Mouse (Mus musculus) ZHBTc4 (cell line): ENCODE measurements at regions not wholly inside any gene's neighbourhood (a gene's known extent, or its start where the extent isn't known, plus 50 kb on each side); places are given as distances from the start of the nearest gene placed in this dataset.

Experiments used
- DNase-seq: peaks from one replicate; pipeline ENCODE4 v3.0.0-alpha.2; 2011; ENCODE audit warnings: low read depth, low spot score

DNA sequence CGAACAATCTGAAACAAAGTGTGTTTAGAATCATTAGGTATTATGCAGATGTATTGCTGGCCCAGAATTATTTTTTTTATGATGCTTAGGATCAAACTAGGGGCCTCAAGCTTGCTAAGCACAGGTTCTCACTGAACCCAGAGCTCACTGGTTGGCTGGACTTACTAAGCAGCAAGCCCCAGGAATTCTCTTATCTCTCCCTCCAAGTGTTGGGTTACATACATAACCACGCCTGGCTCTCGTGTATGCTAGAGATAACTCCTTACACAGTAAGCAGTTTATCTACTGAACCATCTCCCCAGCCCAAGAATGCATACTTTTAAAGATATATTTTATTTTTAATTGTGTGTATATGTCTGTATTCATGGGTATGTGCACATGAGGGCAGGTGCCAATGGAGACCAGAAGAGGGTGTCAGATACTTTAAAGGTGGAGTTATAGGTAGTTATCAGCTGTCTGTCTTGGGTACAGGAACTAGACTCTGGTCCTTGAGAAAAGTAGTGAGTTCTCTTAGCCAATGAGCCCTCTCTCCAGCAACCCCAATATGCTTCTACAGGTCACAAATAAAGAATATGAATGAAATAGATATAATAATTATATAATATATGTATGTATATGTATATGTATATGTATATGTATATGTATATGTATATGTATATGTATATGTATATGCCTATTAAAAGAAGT lies 86.0 kb upstream of the Xpo1 start:
- DNase-seq, result no peak

GRCm38 (mm10) chr11:23170813-23171212 lies 85.0 kb upstream of the Xpo1 start:
- no peak for DNase-seq

- no peak for DNase-seq
Measured at GRCm38 (mm10) chr11:23171760-23172159, 84.1 kb upstream of the Xpo1 start.

GRCm38 (mm10) chr11:23181647-23182046 lies 74.2 kb upstream of the Xpo1 start:
- no peak for DNase-seq

- DNase-seq, result peak; percentile 43
Measured at GRCm38 (mm10) chr11:23185211-23185610, 70.6 kb upstream of the Xpo1 start.

GRCm38 (mm10) chr11:23201701-23202449 lies 54.0 kb upstream of the Xpo1 start:
- DNase-seq, result no peak

DNA sequence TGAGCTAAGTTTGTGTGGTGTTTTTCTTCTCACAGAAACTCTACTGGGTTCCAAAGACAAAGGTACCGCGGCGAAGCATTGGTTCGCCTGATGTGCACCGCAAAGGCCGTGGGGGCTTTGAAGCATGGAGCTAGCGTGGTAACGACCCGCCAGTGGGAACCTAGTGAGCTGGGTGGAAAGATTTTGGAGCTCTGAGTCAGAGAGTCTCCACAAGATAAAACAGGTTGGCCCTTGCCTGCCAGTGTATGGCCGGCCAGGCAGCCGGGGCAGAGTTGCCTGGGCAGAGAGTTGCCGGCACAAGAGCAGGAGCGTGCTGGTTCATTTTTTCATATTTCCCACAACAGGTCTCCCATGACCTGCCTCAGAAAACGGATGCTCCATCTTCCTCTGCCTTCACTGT lies 52.3 kb upstream of the Xpo1 start:
- DNase-seq, result peak; percentile 17

DNA sequence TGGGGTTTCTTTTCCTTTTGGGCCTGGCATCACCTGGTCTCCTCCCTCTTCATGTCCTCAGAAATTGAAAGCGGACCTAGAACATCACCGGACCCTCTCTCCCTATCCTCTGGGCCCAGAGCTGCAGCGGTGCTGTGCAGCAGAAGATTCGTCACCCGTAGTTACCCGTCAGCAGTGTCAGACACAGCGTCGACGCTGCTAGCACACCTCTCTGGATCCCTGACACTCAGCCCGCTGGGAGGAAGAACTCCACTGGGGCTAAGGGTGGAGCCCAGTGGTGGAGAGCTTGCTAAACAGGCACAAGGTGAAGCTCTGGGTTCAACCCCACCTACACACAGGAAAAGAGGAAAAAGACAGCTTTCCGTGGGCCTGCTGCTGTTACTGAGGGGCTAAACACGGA lies 51.8 kb upstream of the Xpo1 start:
- peak; percentile 57 for DNase-seq
